Mouse (Mus musculus): Measurements from ENCODE around the gene Brsk1. TPM values are rescaled to one million over a fixed set of nuclear protein-coding genes. Genes with fewer than 3 reads are reported as not detected.

Gene Brsk1
- polyA plus RNA-seq, 1 experiment from 2014 or later: 1.7 TPM

GRCm38 (mm10) chr7:4731090-4731489, 40.7 kb downstream of the Brsk1 start:
- Histone ChIP-seq H3K27ac (replicated peaks; ENCODE audit: low read depth, low read length) (no peak overlapping the region), H3K4me3 (ENCODE audit: low read depth, low read length) (no peak overlapping the region), H3K36me3 (ENCODE audit: control insufficient read depth, insufficient read depth, low read length) (no peaks in the 10 kb centered on the region), H3K4me1 (ENCODE audit: control insufficient read depth, insufficient read depth, low read length) (no peaks in the 10 kb centered on the region), H3K27me3 (ENCODE audit: control insufficient read depth, insufficient read depth, low read length) (no peaks in the 10 kb centered on the region), H3K9me3 (ENCODE audit: control insufficient read depth, low read length) (no peaks in the 10 kb centered on the region), H3K9ac (ENCODE audit: low read length) (no peak overlapping the region), H3K4me2 (ENCODE audit: low read depth, severe bottlenecking) (no peak overlapping the region)
- ATAC-seq (ENCODE audit: insufficient number of reproducible peaks, low FRiP score, low TSS enrichment, low read depth) (no peak), DNase-seq (ENCODE audit: low spot score) (no peak)
- 77% methylated on average over 5 of the region's 5 CpGs for WGBS

GRCm38 (mm10) chr7:4732968-4733392, 42.6 kb downstream of the Brsk1 start:
- no peak overlapping the region for H3K4me3 ChIP-seq (ENCODE audit: low read depth, low read length)
- H3K4me1 ChIP-seq (ENCODE audit: control insufficient read depth, insufficient read depth, low read length): no peaks in the 10 kb centered on the region
- no peaks in the 10 kb centered on the region for H3K27me3 ChIP-seq (ENCODE audit: control insufficient read depth, insufficient read depth, low read length)
- no peak overlapping the region for H3K27ac ChIP-seq (replicated peaks; ENCODE audit: low read depth, low read length)
- DNase-seq (ENCODE audit: low spot score) (no peak), ATAC-seq (ENCODE audit: insufficient number of reproducible peaks, low FRiP score, low TSS enrichment, low read depth) (no peak)
- 69% methylated on average over 6 of the region's 6 CpGs for WGBS
- H3K9me3 ChIP-seq (ENCODE audit: control insufficient read depth, low read length): no peaks in the 10 kb centered on the region
- no peak overlapping the region for H3K4me2 ChIP-seq (ENCODE audit: low read depth, severe bottlenecking)
- no peaks in the 10 kb centered on the region for H3K36me3 ChIP-seq (ENCODE audit: control insufficient read depth, insufficient read depth, low read length)
- no peak overlapping the region for H3K9ac ChIP-seq (ENCODE audit: low read length)

DNA sequence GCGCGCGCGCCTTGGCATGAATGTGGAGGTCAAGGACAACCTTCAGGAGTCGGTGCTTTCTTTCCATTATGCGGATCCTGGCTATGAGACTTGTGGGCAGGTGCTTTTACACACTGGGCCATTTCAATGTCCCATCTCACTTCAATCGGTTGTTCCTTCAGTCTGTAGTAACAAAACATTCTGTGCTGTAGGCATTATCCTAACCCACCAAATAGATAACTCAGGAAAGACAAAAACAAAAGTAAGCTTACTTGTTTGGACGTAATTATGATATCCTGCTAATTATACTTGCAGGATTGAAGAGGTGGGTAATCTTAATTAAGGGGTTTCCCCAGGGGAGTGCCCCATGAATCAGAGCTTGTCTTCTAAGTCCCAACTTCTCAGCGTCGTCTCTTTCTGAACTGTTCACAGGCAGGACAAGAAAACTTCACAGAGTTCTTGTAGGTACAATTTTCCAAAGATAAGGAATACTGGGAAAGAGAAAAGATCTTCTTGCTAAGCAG, 48.7 kb downstream of the Brsk1 start:
- Histone ChIP-seq H3K9ac (ENCODE audit: low read length) (no peak overlapping the region; the same call in 1 of the 2 replicates), H3K9me3 (ENCODE audit: control insufficient read depth, low read length) (no peaks in the 10 kb centered on the region), H3K27me3 (ENCODE audit: control insufficient read depth, insufficient read depth, low read length) (no peaks in the 10 kb centered on the region), H3K27ac (replicated peaks; ENCODE audit: low read depth, low read length) (peak overlapping the region; percentile 63; the same call in 1 of the 2 replicates), H3K36me3 (ENCODE audit: control insufficient read depth, insufficient read depth, low read length) (peaks cover 5% of the 10 kb centered on the region), H3K4me1 (ENCODE audit: control insufficient read depth, insufficient read depth, low read length) (peaks cover 6% of the 10 kb centered on the region), H3K4me3 (ENCODE audit: low read depth, low read length) (peak overlapping the region; percentile 22), H3K4me2 (ENCODE audit: low read depth, severe bottlenecking) (peak overlapping the region; percentile 47)
- no peak for DNase-seq (ENCODE audit: low spot score)
- 48% methylated on average over 10 of the region's 10 CpGs for WGBS
- ATAC-seq (ENCODE audit: insufficient number of reproducible peaks, low FRiP score, low TSS enrichment, low read depth): no peak

DNA sequence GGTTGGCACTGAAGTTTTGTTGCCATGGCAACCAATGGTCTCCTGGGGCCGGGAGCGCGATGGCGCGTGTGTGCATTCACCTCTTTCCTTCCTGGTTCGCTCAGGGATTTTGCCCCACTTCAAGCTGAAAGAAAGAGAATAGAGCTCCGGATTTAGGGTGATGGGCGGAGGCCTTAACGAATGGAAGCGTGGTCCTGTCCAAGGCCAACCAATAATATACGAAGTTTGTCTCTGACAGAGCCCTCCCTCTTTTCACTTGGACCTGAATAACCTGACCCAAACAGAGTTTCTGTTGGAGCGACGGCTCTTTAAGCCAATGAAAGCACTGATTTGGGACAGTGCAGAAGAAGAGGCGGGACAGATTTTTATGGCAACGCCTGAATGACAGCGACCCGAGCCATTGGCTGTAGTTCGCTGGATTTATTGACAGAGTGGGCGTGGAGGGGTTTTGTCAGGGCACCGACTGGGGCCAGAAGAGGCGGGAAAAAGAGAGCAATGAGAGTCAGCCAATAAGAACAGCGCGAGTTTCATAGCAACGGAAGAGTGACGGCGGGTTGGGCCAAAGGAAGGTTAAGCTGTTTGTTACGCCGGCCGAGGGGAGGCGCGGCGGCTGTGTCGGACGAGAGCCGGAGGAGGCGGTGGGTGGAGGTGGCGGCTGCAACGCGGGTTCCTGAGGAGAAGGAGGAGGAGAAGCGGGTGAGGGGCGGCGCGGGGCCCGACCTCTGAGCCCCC, 49.3 kb downstream of the Brsk1 start, which contains the start of gene Kmt5c:
TSS of gene Kmt5c (plus strand) at position 572 of the 732 bp plus-strand sequence.
- DNase-seq (ENCODE audit: low spot score) (peak; percentile 97), ATAC-seq (ENCODE audit: insufficient number of reproducible peaks, low FRiP score, low TSS enrichment, low read depth) (peak; percentile 98)
- Histone ChIP-seq H3K4me3 (ENCODE audit: low read depth, low read length) (peak within 1 kb of the TSS; percentile 76), H3K4me2 (ENCODE audit: low read depth, severe bottlenecking) (peak within 1 kb of the TSS; percentile 85), H3K36me3 (ENCODE audit: control insufficient read depth, insufficient read depth, low read length) (peaks cover 5% of the 10 kb centered on the region), H3K27ac (replicated peaks; ENCODE audit: low read depth, low read length) (peak within 1 kb of the TSS; percentile 81), H3K9ac (ENCODE audit: low read length) (peak within 1 kb of the TSS; percentile 85), H3K27me3 (ENCODE audit: control insufficient read depth, insufficient read depth, low read length) (no peaks in the 10 kb centered on the region), H3K4me1 (ENCODE audit: control insufficient read depth, insufficient read depth, low read length) (peaks cover 6% of the 10 kb centered on the region), H3K9me3 (ENCODE audit: control insufficient read depth, low read length) (no peaks in the 10 kb centered on the region)
- under 1% methylated on average over 40 of the region's 44 CpGs for WGBS

GRCm38 (mm10) chr7:4740309-4740727, 49.9 kb downstream of the Brsk1 start:
- Histone ChIP-seq H3K4me3 (ENCODE audit: low read depth, low read length) (peak overlapping the region; percentile 76), H3K9ac (ENCODE audit: low read length) (peak overlapping the region; percentile 85), H3K4me2 (ENCODE audit: low read depth, severe bottlenecking) (peak overlapping the region; percentile 85), H3K36me3 (ENCODE audit: control insufficient read depth, insufficient read depth, low read length) (peaks cover 5% of the 10 kb centered on the region), H3K9me3 (ENCODE audit: control insufficient read depth, low read length) (no peaks in the 10 kb centered on the region), H3K27ac (replicated peaks; ENCODE audit: low read depth, low read length) (peak overlapping the region; percentile 81), H3K4me1 (ENCODE audit: control insufficient read depth, insufficient read depth, low read length) (peaks cover 6% of the 10 kb centered on the region), H3K27me3 (ENCODE audit: control insufficient read depth, insufficient read depth, low read length) (no peaks in the 10 kb centered on the region)
- ATAC-seq (ENCODE audit: insufficient number of reproducible peaks, low FRiP score, low TSS enrichment, low read depth) (no peak; the same call in 1 of the 2 replicates), DNase-seq (ENCODE audit: low spot score) (no peak)
- 0% methylated on average over 14 of the region's 14 CpGs for WGBS

- DNase-seq (ENCODE audit: low spot score): peak; percentile 42
- Histone ChIP-seq H3K36me3 (ENCODE audit: control insufficient read depth, insufficient read depth, low read length) (peaks cover 7% of the 10 kb centered on the region), H3K27me3 (ENCODE audit: control insufficient read depth, insufficient read depth, low read length) (no peaks in the 10 kb centered on the region), H3K9me3 (ENCODE audit: control insufficient read depth, low read length) (no peaks in the 10 kb centered on the region), H3K4me1 (ENCODE audit: control insufficient read depth, insufficient read depth, low read length) (peaks cover 6% of the 10 kb centered on the region), H3K9ac (ENCODE audit: low read length) (peak overlapping the region; percentile 85), H3K27ac (replicated peaks; ENCODE audit: low read depth, low read length) (no peak overlapping the region), H3K4me2 (ENCODE audit: low read depth, severe bottlenecking) (peak overlapping the region; percentile 85), H3K4me3 (ENCODE audit: low read depth, low read length) (peak overlapping the region; percentile 76)
- ATAC-seq (ENCODE audit: insufficient number of reproducible peaks, low FRiP score, low TSS enrichment, low read depth): no peak
- 6% methylated on average over 4 of the region's 4 CpGs for WGBS
These were observed 50.7 kb downstream of the Brsk1 start for GRCm38 (mm10) chr7:4741151-4741550.

DNA sequence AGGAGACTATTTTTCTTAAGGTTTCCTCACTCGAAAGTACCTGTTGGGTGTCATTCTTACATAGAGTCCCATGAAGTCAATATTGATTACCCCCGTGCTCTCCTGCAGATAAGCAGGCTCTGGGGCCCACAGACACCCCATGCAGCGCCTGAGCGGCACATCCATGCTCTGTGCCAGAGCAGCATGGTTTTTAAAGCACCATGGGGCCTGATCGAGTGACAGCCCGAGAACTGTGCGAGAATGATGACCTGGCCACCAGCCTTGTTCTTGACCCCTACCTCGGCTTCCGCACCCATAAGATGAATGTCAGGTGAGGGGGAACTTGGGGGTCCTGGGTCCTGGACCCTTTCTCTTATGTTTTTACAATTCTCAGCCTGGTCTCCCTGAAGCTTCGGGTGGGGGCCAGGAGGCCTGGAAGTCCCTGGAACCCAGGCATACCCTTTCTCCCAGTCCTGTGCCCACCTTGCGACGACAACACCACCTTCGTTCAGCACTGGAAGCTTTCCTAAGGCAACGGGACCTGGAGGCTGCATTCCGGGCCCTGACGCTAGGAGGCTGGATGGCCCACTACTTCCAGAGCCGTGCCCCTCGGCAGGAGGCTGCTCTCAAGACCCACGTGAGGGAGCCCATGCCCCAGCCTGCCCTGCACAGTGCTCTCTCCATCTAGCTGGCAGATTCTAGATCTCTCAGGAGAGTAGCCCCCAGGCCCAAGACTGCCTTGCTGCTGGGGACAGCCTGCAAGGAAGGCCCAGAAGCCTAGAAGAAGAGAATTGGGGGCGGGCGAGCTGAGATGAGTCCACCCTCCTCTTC, 51.5 kb downstream of the Brsk1 start:
- peak overlapping the region; percentile 85; the same call in 1 of the 2 replicates for H3K4me2 ChIP-seq (ENCODE audit: low read depth, severe bottlenecking)
- DNase-seq (ENCODE audit: low spot score) (no peak), ATAC-seq (ENCODE audit: insufficient number of reproducible peaks, low FRiP score, low TSS enrichment, low read depth) (no peak)
- H3K27me3 ChIP-seq (ENCODE audit: control insufficient read depth, insufficient read depth, low read length): no peaks in the 10 kb centered on the region
- H3K36me3 ChIP-seq (ENCODE audit: control insufficient read depth, insufficient read depth, low read length): peaks cover 9% of the 10 kb centered on the region
- H3K9ac ChIP-seq (ENCODE audit: low read length): no peak overlapping the region
- no peaks in the 10 kb centered on the region for H3K9me3 ChIP-seq (ENCODE audit: control insufficient read depth, low read length)
- peak overlapping the region; percentile 76; the same call in 1 of the 2 replicates for H3K4me3 ChIP-seq (ENCODE audit: low read depth, low read length)
- WGBS: 86% methylated on average over 21 of the region's 21 CpGs
- no peak overlapping the region for H3K27ac ChIP-seq (replicated peaks; ENCODE audit: low read depth, low read length)
- H3K4me1 ChIP-seq (ENCODE audit: control insufficient read depth, insufficient read depth, low read length): peaks cover 6% of the 10 kb centered on the region

GRCm38 (mm10) chr7:4742482-4742819, 52.0 kb downstream of the Brsk1 start:
- Histone ChIP-seq H3K36me3 (ENCODE audit: control insufficient read depth, insufficient read depth, low read length) (peaks cover 9% of the 10 kb centered on the region), H3K27ac (replicated peaks; ENCODE audit: low read depth, low read length) (no peak overlapping the region), H3K4me1 (ENCODE audit: control insufficient read depth, insufficient read depth, low read length) (peaks cover 6% of the 10 kb centered on the region), H3K27me3 (ENCODE audit: control insufficient read depth, insufficient read depth, low read length) (no peaks in the 10 kb centered on the region), H3K4me2 (ENCODE audit: low read depth, severe bottlenecking) (no peak overlapping the region), H3K4me3 (ENCODE audit: low read depth, low read length) (no peak overlapping the region), H3K9ac (ENCODE audit: low read length) (no peak overlapping the region), H3K9me3 (ENCODE audit: control insufficient read depth, low read length) (no peaks in the 10 kb centered on the region)
- DNase-seq (ENCODE audit: low spot score): no peak
- ATAC-seq (ENCODE audit: insufficient number of reproducible peaks, low FRiP score, low TSS enrichment, low read depth): no peak
- 90% methylated on average over 6 of the region's 6 CpGs for WGBS

Measured in limb, embryonic 11.5 days (tissue).